Mouse (Mus musculus) lung, adult 18-20 months (tissue): ENCODE data around the gene Msln.
A peak's percentile ranks its signal among the peaks of the same experiment; 100 is the strongest.

ENCODE experiments used
- DNase-seq, 2 experiments: peaks; one replicate each; pipeline ENCODE4 v3.0.0; 2022; ENCODE audit warnings: mixed read lengths in 2 of 2

Gene Msln

GRCm38 (mm10) chr17:25754241-25754640, at the start of gene Msln:
Msln (minus strand) TSS chr17:25754378.
- peak in 1 of 2 experiments; percentile 32 for DNase-seq

GRCm38 (mm10) chr17:25802825-25803517, 48.8 kb upstream of the Msln start:
- DNase-seq, result no peak

- DNase-seq, result peak; percentile 74 to 75
These were observed 46.9 kb upstream of the Msln start for GRCm38 (mm10) chr17:25801029-25801428.

GRCm38 (mm10) chr17:25796951-25797369, 42.8 kb upstream of the Msln start, which contains the start of gene Metrn:
Metrn (minus strand) TSS chr17:25797136.
- DNase-seq, result peak; percentile 88

- DNase-seq, result no peak
These were observed 42.1 kb upstream of the Msln start for GRCm38 (mm10) chr17:25796211-25796771.

GRCm38 (mm10) chr17:25795609-25796092, 41.5 kb upstream of the Msln start, which contains the start of gene AC134908.4:
AC134908.4 (minus strand) TSS chr17:25795659.
- DNase-seq, result peak in 1 of 2 experiments; percentile 39

- no peak for DNase-seq
These were observed 40.8 kb upstream of the Msln start for GRCm38 (mm10) chr17:25794998-25795397.

- DNase-seq, result no peak
These were observed 40.0 kb upstream of the Msln start for GRCm38 (mm10) chr17:25794197-25794596.

GRCm38 (mm10) chr17:25792615-25793014, 38.4 kb upstream of the Msln start, which contains the start of gene Fam173a:
Fam173a (minus strand) TSS chr17:25792901.
- DNase-seq, result peak; percentile 74 to 80

GRCm38 (mm10) chr17:25791843-25792527, 37.8 kb upstream of the Msln start:
- peak; percentile 81 to 83 for DNase-seq

GRCm38 (mm10) chr17:25791320-25791842, 37.2 kb upstream of the Msln start:
- no peak for DNase-seq

GRCm38 (mm10) chr17:25786781-25787504, 32.8 kb upstream of the Msln start:
- DNase-seq, result no peak

- DNase-seq, result no peak
These were observed 32.1 kb upstream of the Msln start, which contains the start of gene Ccdc78 for GRCm38 (mm10) chr17:25786280-25786679. Ccdc78 (plus strand) TSS chr17:25786580.

GRCm38 (mm10) chr17:25785281-25785745, 31.1 kb upstream of the Msln start, which contains the start of gene Haghl:
Haghl (minus strand) TSS chr17:25785673.
- peak; percentile 94 to 96 for DNase-seq

- no peak for DNase-seq
These were observed 29.8 kb upstream of the Msln start for GRCm38 (mm10) chr17:25783861-25784574.

- DNase-seq, result no peak
These were observed 28.9 kb upstream of the Msln start for GRCm38 (mm10) chr17:25783086-25783485.

GRCm38 (mm10) chr17:25781339-25781738, 27.2 kb upstream of the Msln start:
- DNase-seq, result no peak

- DNase-seq, result no peak
These were observed 23.8 kb upstream of the Msln start for GRCm38 (mm10) chr17:25777948-25778347.

- DNase-seq, result no peak
These were observed 21.3 kb upstream of the Msln start for GRCm38 (mm10) chr17:25775318-25776062.

- peak; percentile 95 to 96 for DNase-seq
These were observed 19.5 kb upstream of the Msln start, which contains the start of gene Narfl for GRCm38 (mm10) chr17:25773549-25774120. Narfl (plus strand) TSS chr17:25773776.
